In the genomic region with DNA sequence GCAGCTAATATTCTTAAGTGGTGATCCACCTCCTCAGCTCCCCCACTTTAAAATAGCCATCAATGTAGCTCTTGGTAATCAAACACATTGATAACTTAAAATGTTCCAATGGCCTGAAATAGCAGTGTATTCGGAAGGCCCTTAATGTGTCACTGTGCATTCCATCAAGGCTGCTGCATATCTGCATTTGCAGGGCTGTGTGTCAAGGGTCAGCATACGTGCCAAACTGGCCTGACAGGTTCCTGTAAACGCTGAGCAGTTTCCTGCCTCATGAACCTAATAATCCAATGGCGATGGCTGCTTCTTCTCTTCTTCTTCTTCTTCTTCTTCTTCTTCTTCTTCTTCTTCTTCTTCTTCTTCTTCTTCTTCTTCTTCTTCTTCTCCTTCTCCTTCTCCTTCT, we compare ENCODE assay signal across 17 mouse cellular contexts.
"Had no signal": no experiment of that assay in that cellular context is flagged by ENCODE, and none has a peak within 500 bp of the region (broad histone marks: within the 10 kb centered on the region; RNA-seq: fewer than 3 reads in every experiment).

No protein-coding gene starts in this region.

- H3K4me2 ChIP-seq: kidney, embryonic 15.5 days; liver, embryonic 11.5 days; liver, embryonic 15.5 days; lung, embryonic 15.5 days; midbrain, embryonic 12.5 days; neural tube, embryonic 13.5 days had no signal

- H3K27ac ChIP-seq: kidney, embryonic 15.5 days; left cerebral cortex, adult 2 months; limb, embryonic 10.5 days; liver, embryonic 15.5 days; lung, embryonic 15.5 days; midbrain, embryonic 12.5 days; neural tube, embryonic 13.5 days had no signal

- ATAC-seq: midbrain, embryonic 16.5 days had no signal

- H3K9me3 ChIP-seq: kidney, embryonic 15.5 days; limb, embryonic 10.5 days; liver, embryonic 15.5 days; lung, embryonic 15.5 days; midbrain, embryonic 12.5 days; neural tube, embryonic 13.5 days had no signal

- H3K4me1 ChIP-seq: liver, embryonic 15.5 days; midbrain, embryonic 12.5 days; neural tube, embryonic 13.5 days had no signal

- H3K36me3 ChIP-seq: kidney, embryonic 15.5 days; limb, embryonic 10.5 days; liver, embryonic 15.5 days; lung, embryonic 15.5 days; midbrain, embryonic 12.5 days; neural tube, embryonic 13.5 days had no signal

- H3K4me3 ChIP-seq: kidney, embryonic 15.5 days; left cerebral cortex, adult 2 months; limb, embryonic 10.5 days; liver, embryonic 15.5 days; lung, embryonic 15.5 days; midbrain, embryonic 12.5 days; neural tube, embryonic 13.5 days had no signal

- DNase-seq: kidney, adult 2 months; kidney, postnatal 14 days; lung, postnatal 36 days; retina, postnatal 1 day; right cerebral cortex, postnatal 4 days; spleen, adult 18-20 months; thymus, adult 18-20 months; thymus, postnatal 25 days had no signal

- H3K27me3 ChIP-seq: liver, embryonic 15.5 days; lung, embryonic 15.5 days had no signal

- H3K9ac ChIP-seq: kidney, embryonic 15.5 days; liver, embryonic 15.5 days; lung, embryonic 15.5 days; midbrain, embryonic 12.5 days; neural tube, embryonic 13.5 days had no signal
